Mouse (Mus musculus) yolk sac, embryonic 10.5 days (tissue): ENCODE results near the gene Gpc4.

Experiments used
- DNase-seq: peaks from one replicate; pipeline ENCODE4 v3.0.0-alpha.2; 2017; ENCODE audit warnings: low spot score

The Gpc4 gene

GRCm38 (mm10) chrX:52151100-52151499 lies 14.0 kb downstream of the Gpc4 start:
- peak; percentile 23 for DNase-seq

- DNase-seq = peak; percentile 26
Measured at GRCm38 (mm10) chrX:52145563-52145962, 19.5 kb downstream of the Gpc4 start.

GRCm38 (mm10) chrX:52144491-52144890 lies 20.6 kb downstream of the Gpc4 start:
- DNase-seq = no peak

GRCm38 (mm10) chrX:52140316-52140715 lies 24.7 kb downstream of the Gpc4 start:
- no peak for DNase-seq

- no peak for DNase-seq
Measured at GRCm38 (mm10) chrX:52138461-52139075, 26.5 kb downstream of the Gpc4 start.

- DNase-seq = no peak
Measured at GRCm38 (mm10) chrX:52138033-52138432, 27.0 kb downstream of the Gpc4 start.

- no peak for DNase-seq
Measured at GRCm38 (mm10) chrX:52136525-52136924, 28.5 kb downstream of the Gpc4 start.

GRCm38 (mm10) chrX:52129604-52130003 lies 35.4 kb downstream of the Gpc4 start:
- no peak for DNase-seq

GRCm38 (mm10) chrX:52128794-52129193 lies 36.3 kb downstream of the Gpc4 start:
- DNase-seq = no peak

GRCm38 (mm10) chrX:52113651-52114050 lies 51.4 kb downstream of the Gpc4 start:
- DNase-seq = no peak

- DNase-seq = no peak
Measured at GRCm38 (mm10) chrX:52109663-52110062, 55.4 kb downstream of the Gpc4 start.

- no peak for DNase-seq
Measured at GRCm38 (mm10) chrX:52108966-52109365, 56.1 kb downstream of the Gpc4 start.

- DNase-seq = no peak
Measured at GRCm38 (mm10) chrX:52103771-52104170, 61.3 kb downstream of the Gpc4 start.

GRCm38 (mm10) chrX:52101940-52102339 lies 63.1 kb downstream of the Gpc4 start:
- no peak for DNase-seq

- no peak for DNase-seq
Measured at GRCm38 (mm10) chrX:52101445-52101844, 63.6 kb downstream of the Gpc4 start.

GRCm38 (mm10) chrX:52087726-52088348 lies 77.2 kb downstream of the Gpc4 start:
- no peak for DNase-seq

- no peak for DNase-seq
Measured at GRCm38 (mm10) chrX:52086885-52087573, 78.0 kb downstream of the Gpc4 start.

GRCm38 (mm10) chrX:52083557-52083956 lies 81.5 kb downstream of the Gpc4 start:
- no peak for DNase-seq

GRCm38 (mm10) chrX:52072410-52072809 lies 92.6 kb downstream of the Gpc4 start:
- DNase-seq = no peak

- DNase-seq = no peak
Measured at GRCm38 (mm10) chrX:52053416-52053815, 111.6 kb downstream of the Gpc4 start.

- no peak for DNase-seq
Measured at GRCm38 (mm10) chrX:52052011-52052410, 113.0 kb downstream of the Gpc4 start.

GRCm38 (mm10) chrX:52050941-52051340 lies 114.1 kb downstream of the Gpc4 start:
- no peak for DNase-seq

GRCm38 (mm10) chrX:52039875-52040274 lies 125.2 kb downstream of the Gpc4 start:
- DNase-seq = no peak
